Mouse (Mus musculus): Measurements from ENCODE around the gene Scimp. TPM values are rescaled to one million over a fixed set of nuclear protein-coding genes. Genes with fewer than 3 reads are reported as not detected.

Scimp gene
- polyA plus RNA-seq, 1 experiment from 2014 or later = 0.35 TPM

Small RNA genes within 50 kb of the gene (microRNA-seq; reads per million reads assigned to microRNA genes)
- not detected for gene Gm22760

Other genes starting within 250 kb of the Scimp start
- 14.9 and 15.9 TPM in 2 replicates for gene Mink1, start 249.7 kb downstream of the Scimp start, polyA plus RNA-seq (2015; fragmentation: Nextera tagmentation; extraction: Ambion mirVana)
- gene 4930544D05Rik, start 196.7 kb downstream of the Scimp start, polyA plus RNA-seq (2015; fragmentation: Nextera tagmentation; extraction: Ambion mirVana) = 0.23 TPM in 1 of 2 replicates, not detected in the other
- gene Chrne, start 193.4 kb downstream of the Scimp start, polyA plus RNA-seq (2015; fragmentation: Nextera tagmentation; extraction: Ambion mirVana) = not detected in 2 replicates
- gene Gp1ba, start 173.5 kb downstream of the Scimp start, polyA plus RNA-seq (2015; fragmentation: Nextera tagmentation; extraction: Ambion mirVana) = 0.09 and 0.19 TPM in 2 replicates
- gene Rnf167, start 165.4 kb downstream of the Scimp start, polyA plus RNA-seq (2015; fragmentation: Nextera tagmentation; extraction: Ambion mirVana) = 97.2 and 108 TPM in 2 replicates
- 150 and 151 TPM in 2 replicates for gene Slc25a11, start 165.1 kb downstream of the Scimp start, polyA plus RNA-seq (2015; fragmentation: Nextera tagmentation; extraction: Ambion mirVana)
- 1,701 and 2,042 TPM in 2 replicates for gene Pfn1, start 157.9 kb downstream of the Scimp start, polyA plus RNA-seq (2015; fragmentation: Nextera tagmentation; extraction: Ambion mirVana)
- 13.9 and 16.6 TPM in 2 replicates for gene Eno3, start 155.4 kb downstream of the Scimp start, polyA plus RNA-seq (2015; fragmentation: Nextera tagmentation; extraction: Ambion mirVana)
- 152 and 156 TPM in 2 replicates for gene Spag7, start 143.2 kb downstream of the Scimp start, polyA plus RNA-seq (2015; fragmentation: Nextera tagmentation; extraction: Ambion mirVana)
- gene Camta2, start 124.5 kb downstream of the Scimp start, polyA plus RNA-seq (2015; fragmentation: Nextera tagmentation; extraction: Ambion mirVana) = 13.0 and 15.5 TPM in 2 replicates
- 1.1 and 1.4 TPM in 2 replicates for gene Inca1, start 112.4 kb downstream of the Scimp start, polyA plus RNA-seq (2015; fragmentation: Nextera tagmentation; extraction: Ambion mirVana)
- 4.2 and 4.6 TPM in 2 replicates for gene Kif1c, start 112.0 kb downstream of the Scimp start, polyA plus RNA-seq (2015; fragmentation: Nextera tagmentation; extraction: Ambion mirVana)
- gene Zfp3, start 48.4 kb downstream of the Scimp start, polyA plus RNA-seq (2015; fragmentation: Nextera tagmentation; extraction: Ambion mirVana) = 5.5 and 6.9 TPM in 2 replicates
- gene Rabep1, start 32.2 kb upstream of the Scimp start, polyA plus RNA-seq (2015; fragmentation: Nextera tagmentation; extraction: Ambion mirVana) = 36.8 and 41.1 TPM in 2 replicates
- 108 and 112 TPM in 2 replicates for gene Nup88, start 157.4 kb upstream of the Scimp start, polyA plus RNA-seq (2015; fragmentation: Nextera tagmentation; extraction: Ambion mirVana)
- 67.1 and 69.0 TPM in 2 replicates for gene Rpain, start 157.6 kb upstream of the Scimp start, polyA plus RNA-seq (2015; fragmentation: Nextera tagmentation; extraction: Ambion mirVana)
- 268 and 283 TPM in 2 replicates for gene C1qbp, start 170.4 kb upstream of the Scimp start, polyA plus RNA-seq (2015; fragmentation: Nextera tagmentation; extraction: Ambion mirVana)
- 16.4 and 16.6 TPM in 2 replicates for gene Dhx33, start 191.9 kb upstream of the Scimp start, polyA plus RNA-seq (2015; fragmentation: Nextera tagmentation; extraction: Ambion mirVana)
- gene Mis12, start 207.0 kb upstream of the Scimp start, polyA plus RNA-seq (2015; fragmentation: Nextera tagmentation; extraction: Ambion mirVana) = 37.7 and 40.0 TPM in 2 replicates
- 52.5 and 61.6 TPM in 2 replicates for gene Derl2, start 207.3 kb upstream of the Scimp start, polyA plus RNA-seq (2015; fragmentation: Nextera tagmentation; extraction: Ambion mirVana)
- 86.2 and 91.1 TPM in 2 replicates for gene 6330403K07Rik, start 220.9 kb upstream of the Scimp start, polyA plus RNA-seq (2015; fragmentation: Nextera tagmentation; extraction: Ambion mirVana)